8 mouse cellular contexts compared by ENCODE assay signal in the genomic region with DNA sequence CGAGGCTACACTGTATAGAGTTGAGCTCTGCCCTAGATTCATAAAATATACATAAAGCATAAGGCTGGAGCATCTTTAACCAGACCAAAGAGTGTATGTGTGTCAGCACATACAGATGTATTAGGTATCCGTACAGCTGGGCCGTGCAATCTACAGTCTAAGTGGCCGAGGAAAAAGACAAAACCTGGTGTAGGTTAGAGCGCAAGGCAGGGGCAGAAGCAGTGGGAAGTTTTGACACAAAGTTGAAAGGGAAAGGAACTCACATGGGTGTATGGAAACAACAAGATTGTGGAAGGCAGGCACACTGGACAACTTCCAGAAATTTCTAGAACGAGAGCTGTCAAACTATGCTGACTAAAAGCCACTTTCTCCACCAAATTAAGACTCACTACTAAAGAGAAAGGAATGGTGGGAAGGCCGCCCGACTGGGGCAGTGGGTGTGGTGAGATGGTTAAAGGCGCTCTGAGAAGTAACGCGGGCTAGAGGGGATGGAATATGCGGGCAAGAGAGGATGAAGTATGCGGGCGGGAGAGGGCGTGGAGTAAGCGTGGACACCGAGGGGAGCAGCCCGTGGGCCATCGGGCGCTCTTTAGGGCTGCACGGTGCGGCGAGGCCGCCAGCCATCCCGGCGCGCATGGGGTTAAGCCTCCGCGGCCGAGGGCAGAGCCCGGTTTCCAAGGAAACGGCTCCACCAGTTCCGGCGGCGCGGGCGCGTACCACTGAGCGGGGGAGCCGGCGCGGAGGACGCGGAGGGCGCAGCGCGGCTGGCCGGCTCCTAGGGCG. TPM values are rescaled to one million over a fixed set of nuclear protein-coding genes. Genes with fewer than 3 reads are reported as not detected.
DNase-seq lines count a peak whose midpoint lies in the region; ATAC-seq lines count a peak whose summit lies in the region.

No protein-coding gene starts in this region.

- peak overlapping the region; percentile 99 for H3K27ac ChIP-seq in hindbrain, embryonic 13.5 days

- peak; percentile 94 for ATAC-seq in hindbrain, embryonic 13.5 days (ENCODE audit: low FRiP score)

- WGBS in hindbrain, embryonic 13.5 days, result 2% methylated on average over 48 of the region's 49 CpGs

- H3K36me3 ChIP-seq in hindbrain, embryonic 13.5 days, result no peaks in the 10 kb centered on the region; the same call in 1 of the 2 replicates

- peak overlapping the region; percentile 97 for H3K9ac ChIP-seq in hindbrain, embryonic 13.5 days

- no peaks in the 10 kb centered on the region for H3K9me3 ChIP-seq in hindbrain, embryonic 13.5 days

- H3K4me3 ChIP-seq in hindbrain, embryonic 13.5 days, result peak overlapping the region; percentile 88

- H3K4me1 ChIP-seq in hindbrain, embryonic 13.5 days (replicated peaks), result peaks cover 47% of the 10 kb centered on the region

- peak overlapping the region; percentile 68 for H3K4me2 ChIP-seq in hindbrain, embryonic 13.5 days

- DNase-seq in NIH3T3 (ENCODE audit: low read depth), result peak; percentile 95
- peak; percentile 91 to 92 for DNase-seq in cerebellum, postnatal 14 days
- peak; percentile 75 to 79 for DNase-seq in frontal cortex, postnatal 14 days (ENCODE audit: low spot score in 2 of 2)
- peak; percentile 71 to 86 for DNase-seq in layer of hippocampus, postnatal 25 days (ENCODE audit: extremely low spot score in 1 of 2, low spot score in 1 of 2)
- DNase-seq in lung, postnatal 25 days (ENCODE audit: low spot score), result peak; percentile 84
- DNase-seq in retina, adult 2 months (ENCODE audit: low read depth, low spot score), result peak; percentile 73
- peak; percentile 88 for DNase-seq in thymus, postnatal 25 days

- no peaks in the 10 kb centered on the region for H3K27me3 ChIP-seq in hindbrain, embryonic 13.5 days

RNA-seq across cellular contexts. Expression of a gene that starts 0.7 kb away (rescaled TPM):
- 3.2 and 3.3 TPM in 2 replicates for polyA plus RNA-seq in hindbrain, embryonic 13.5 days (2015; fragmentation: Nextera tagmentation; extraction: Ambion mirVana)
- 10 to 100 TPM; 31.1 to 32.6 TPM for total RNA-seq in layer of hippocampus, postnatal 25 days (2021)

Comparison
In these comparisons a context has a peak if more than half of its experiments do, and no peak if none do; other contexts are left out.
1. Peak in every context shown above with its lines: DNase-seq, ATAC-seq, H3K4me3 ChIP-seq and H3K27ac ChIP-seq.